Mouse (Mus musculus) kidney, embryonic 16.5 days (tissue): ENCODE results near the gene Hoxb8. TPM values are rescaled to one million over a fixed set of nuclear protein-coding genes. Genes with fewer than 3 reads are reported as not detected.

Experiments used
- ATAC-seq: fragments of 200-750 bp; cut with Nextera tagmentation; 2 replicates; pipeline ENCODE4 v1.8.0; 2017; ENCODE audit warnings: moderate TSS enrichment; ENCODE audit not compliant: low FRiP score, low TSS enrichment
- H3K27ac ChIP-seq: fragments of 300-500 bp; sonication (generic); 2 replicates; pipeline ENCODE4 v1.5.1; 2014; ENCODE audit warnings: low read length
- H3K27me3 ChIP-seq: fragments of 300-500 bp; sonication (generic); 2 replicates; pipeline ENCODE4 v1.6.1; 2014; ENCODE audit warnings: low read length, control low read depth, mixed read lengths; ENCODE audit not compliant: insufficient read depth
- H3K36me3 ChIP-seq: fragments of 300-500 bp; sonication (generic); 2 replicates; pipeline ENCODE4 v1.6.1; 2014; ENCODE audit warnings: low read length, control low read depth, mixed read lengths; ENCODE audit not compliant: insufficient read depth
- H3K4me1 ChIP-seq: fragments of 300-500 bp; sonication (generic); 2 replicates; pipeline ENCODE4 v1.6.1; 2014; ENCODE audit warnings: low read length, control low read depth, mixed read lengths; ENCODE audit not compliant: insufficient read depth
- H3K4me2 ChIP-seq: fragments of 300-500 bp; sonication (generic); replicated peaks from 2 replicates; pipeline ENCODE4 v1.6.1; 2014; ENCODE audit warnings: low read depth, low read length
- H3K4me3 ChIP-seq: fragments of 300-500 bp; sonication (generic); 2 replicates; pipeline ENCODE4 v1.5.1; 2014; ENCODE audit warnings: mild to moderate bottlenecking, low read length
- H3K9ac ChIP-seq: fragments of 300-500 bp; sonication (generic); replicated peaks from 2 replicates; pipeline ENCODE4 v1.6.1; 2014; ENCODE audit warnings: low read length
- H3K9me3 ChIP-seq: fragments of 300-500 bp; sonication (generic); 2 replicates; pipeline ENCODE4 v1.6.1; 2016; ENCODE audit warnings: low read length, control low read depth
- WGBS: fragments of 180-500 bp; shearing (Covaris S2); extraction: QIAGEN DNeasy Blood & Tissue Kit; methylation state at CpG from one replicate; pipeline ENCODE4 v1.1.7; 2014; 5-methylcytosine and 5-hydroxymethylcytosine counted together
- polyA plus RNA-seq: library from polyadenylated mRNA; unstranded; fragments of >200 nt; fragmentation: Nextera tagmentation; extraction: Ambion mirVana; gene quantifications from 2 replicates; pipeline ENCODE4 v1.2.1, GENCODE M21; 2015

Hoxb8 gene
- polyA plus RNA-seq: 9.5 and 12.9 TPM in 2 replicates

GRCm38 (mm10) chr11:96281855-96282570, at the start of gene Hoxb8:
Hoxb8 (plus strand) TSS chr11:96281905.
- H3K4me2 ChIP-seq: peak within 1 kb of the TSS; percentile 90
- H3K4me1 ChIP-seq: peaks cover 36% of the 10 kb centered on the region
- H3K4me3 ChIP-seq: peak within 1 kb of the TSS; percentile 84
- no peaks in the 10 kb centered on the region for H3K27me3 ChIP-seq
- H3K27ac ChIP-seq: peak within 1 kb of the TSS; percentile 100
- WGBS: under 1% methylated on average over 27 of the region's 27 CpGs
- H3K9ac ChIP-seq: peak within 1 kb of the TSS; percentile 99
- no peaks in the 10 kb centered on the region for H3K36me3 ChIP-seq
- no peak for ATAC-seq
- H3K9me3 ChIP-seq: no peaks in the 10 kb centered on the region

GRCm38 (mm10) chr11:96234906-96235305, 46.8 kb upstream of the Hoxb8 start:
- Histone ChIP-seq H3K27ac (no peak overlapping the region), H3K4me2 (no peak overlapping the region), H3K4me1 (no peaks in the 10 kb centered on the region), H3K27me3 (peaks cover 10% of the 10 kb centered on the region; the same call in 1 of the 2 replicates), H3K9me3 (no peaks in the 10 kb centered on the region), H3K9ac (no peak overlapping the region), H3K4me3 (no peak overlapping the region), H3K36me3 (no peaks in the 10 kb centered on the region)
- WGBS: 1% methylated on average over 12 of the region's 12 CpGs
- ATAC-seq: no peak

GRCm38 (mm10) chr11:96240211-96240610, 41.5 kb upstream of the Hoxb8 start:
- no peak for ATAC-seq
- WGBS: 2% methylated on average over 7 of the region's 7 CpGs
- Histone ChIP-seq H3K27ac (no peak overlapping the region), H3K4me2 (no peak overlapping the region), H3K4me1 (0 out of 2 replicates have a peak, but pooled peaks cover 3% of the 10 kb centered on the region), H3K27me3 (peaks cover 3% of the 10 kb centered on the region; the same call in 1 of the 2 replicates), H3K36me3 (no peaks in the 10 kb centered on the region), H3K9ac (no peak overlapping the region), H3K9me3 (no peaks in the 10 kb centered on the region), H3K4me3 (no peak overlapping the region)

DNA sequence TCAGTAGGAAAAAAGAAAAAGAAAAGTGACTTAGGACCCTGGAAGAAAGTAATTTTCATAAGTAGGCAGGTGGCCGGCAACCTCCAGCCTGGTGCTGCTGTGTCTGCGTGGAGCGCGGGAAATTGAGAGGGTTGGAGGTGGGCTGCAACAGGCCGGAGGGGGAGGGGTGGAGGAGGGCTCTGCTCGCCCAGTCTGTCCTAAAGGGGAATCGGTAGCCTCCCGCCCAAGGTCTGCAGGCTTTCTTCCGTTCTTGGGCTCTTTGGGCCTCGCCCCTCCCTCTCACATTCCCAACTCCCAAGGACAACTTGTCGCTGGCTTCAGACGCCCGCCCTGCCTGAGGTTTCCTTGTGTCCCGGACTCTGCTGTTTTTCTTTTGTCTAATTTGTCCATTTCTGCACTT, 30.8 kb upstream of the Hoxb8 start:
- peak overlapping the region; percentile 66 for H3K4me2 ChIP-seq
- no peaks in the 10 kb centered on the region for H3K27me3 ChIP-seq
- WGBS: 0% methylated on average over 14 of the region's 14 CpGs
- H3K9ac ChIP-seq: peak overlapping the region; percentile 97
- H3K9me3 ChIP-seq: no peaks in the 10 kb centered on the region
- peak overlapping the region; percentile 81 for H3K4me3 ChIP-seq
- H3K27ac ChIP-seq: peak overlapping the region; percentile 94
- H3K36me3 ChIP-seq: no peaks in the 10 kb centered on the region
- peak; percentile 89 for ATAC-seq
- H3K4me1 ChIP-seq: peaks cover 31% of the 10 kb centered on the region

DNA sequence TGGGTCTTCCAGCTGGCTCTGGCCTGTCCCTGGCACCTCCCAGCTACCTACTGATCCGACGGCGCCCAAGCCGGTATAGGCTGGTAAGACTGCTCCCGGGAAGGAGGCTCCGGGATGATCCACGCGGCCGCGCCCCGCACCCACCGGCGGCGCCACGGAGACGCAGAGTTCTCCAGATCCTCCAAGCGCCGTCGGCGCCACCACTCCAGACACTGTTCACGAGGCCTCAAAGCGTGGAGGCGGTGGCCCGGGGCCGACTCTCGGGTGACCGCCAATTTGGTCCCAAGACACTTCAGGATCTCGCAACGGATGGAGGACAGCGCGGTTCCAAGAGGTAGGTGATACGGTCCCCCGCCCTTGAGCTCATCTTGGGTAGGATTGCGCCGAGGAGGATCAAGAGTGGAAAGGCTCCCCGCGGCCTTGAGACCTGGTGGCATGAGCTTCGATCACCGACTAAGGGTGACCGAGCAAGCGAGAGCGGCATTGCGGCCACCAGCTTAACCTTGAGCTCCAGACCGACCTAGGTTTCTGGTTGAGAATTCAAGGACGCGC, 30.1 kb upstream of the Hoxb8 start:
- H3K36me3 ChIP-seq: no peaks in the 10 kb centered on the region
- peak overlapping the region; percentile 81 for H3K4me3 ChIP-seq
- H3K9me3 ChIP-seq: no peaks in the 10 kb centered on the region
- H3K27ac ChIP-seq: peak overlapping the region; percentile 94
- H3K4me1 ChIP-seq: peaks cover 37% of the 10 kb centered on the region
- ATAC-seq: peak; percentile 60
- peak overlapping the region; percentile 66 for H3K4me2 ChIP-seq
- H3K9ac ChIP-seq: peak overlapping the region; percentile 97
- WGBS: under 1% methylated on average over 46 of the region's 46 CpGs
- no peaks in the 10 kb centered on the region for H3K27me3 ChIP-seq

- Histone ChIP-seq H3K4me1 (peaks cover 48% of the 10 kb centered on the region), H3K36me3 (no peaks in the 10 kb centered on the region), H3K4me3 (peak overlapping the region; percentile 81), H3K27ac (peak overlapping the region; percentile 94), H3K4me2 (peak overlapping the region; percentile 66), H3K9me3 (no peaks in the 10 kb centered on the region), H3K27me3 (no peaks in the 10 kb centered on the region), H3K9ac (peak overlapping the region; percentile 97)
- ATAC-seq: no peak
- 10% methylated on average over 12 of the region's 12 CpGs for WGBS
Observed at GRCm38 (mm10) chr11:96252541-96253120, 29.1 kb upstream of the Hoxb8 start.

GRCm38 (mm10) chr11:96254221-96254620, 27.5 kb upstream of the Hoxb8 start:
- peak overlapping the region; percentile 66 for H3K4me2 ChIP-seq
- H3K4me3 ChIP-seq: peak overlapping the region; percentile 81
- H3K4me1 ChIP-seq: peaks cover 64% of the 10 kb centered on the region
- peak overlapping the region; percentile 94 for H3K27ac ChIP-seq
- H3K36me3 ChIP-seq: no peaks in the 10 kb centered on the region
- H3K9me3 ChIP-seq: no peaks in the 10 kb centered on the region
- ATAC-seq: no peak
- peak overlapping the region; percentile 97 for H3K9ac ChIP-seq
- H3K27me3 ChIP-seq: no peaks in the 10 kb centered on the region
- 4% methylated on average over 11 of the region's 11 CpGs for WGBS

DNA sequence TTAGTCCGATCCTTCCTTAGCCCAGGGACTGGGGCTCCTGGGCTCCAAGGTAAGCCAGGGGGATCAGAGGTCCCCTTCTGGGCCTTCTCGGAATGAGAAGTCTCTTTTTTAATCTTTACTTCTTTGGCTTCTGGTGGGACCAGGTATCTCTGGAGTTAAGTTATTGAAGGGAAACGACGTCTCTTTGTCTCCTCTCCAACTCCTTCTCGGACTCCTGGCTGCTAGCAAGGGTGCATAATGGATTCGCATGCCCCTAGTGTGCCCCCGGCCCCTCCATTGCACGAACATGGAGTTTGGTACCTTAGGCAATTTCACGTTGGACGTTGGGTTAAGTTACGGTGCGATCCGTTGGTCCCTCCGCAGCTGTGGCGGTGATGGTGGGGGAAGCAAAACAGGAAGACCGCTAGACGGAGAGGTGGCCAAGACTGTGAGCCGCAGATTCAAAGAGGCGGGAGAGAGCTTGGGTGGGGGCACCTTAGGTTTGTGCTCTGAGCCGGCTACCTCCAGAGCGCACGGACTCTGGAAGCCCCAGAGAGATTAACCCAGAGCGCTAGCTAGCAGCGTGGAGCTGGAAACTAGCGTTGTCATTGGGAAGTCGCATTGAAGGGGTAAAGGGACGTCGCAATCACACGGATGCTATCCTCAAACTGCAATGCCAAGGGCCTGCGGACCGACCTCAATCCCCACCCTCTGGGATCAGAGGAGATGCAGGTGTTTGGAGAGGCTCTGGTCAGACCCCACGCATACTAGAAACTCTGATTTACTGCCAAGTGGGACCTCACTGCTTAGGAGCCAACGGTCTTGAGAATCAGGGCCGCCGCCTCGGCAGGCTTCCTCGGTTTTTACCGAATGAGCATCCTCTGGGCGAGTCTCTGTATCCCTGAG, 26.4 kb upstream of the Hoxb8 start:
- Histone ChIP-seq H3K27me3 (no peaks in the 10 kb centered on the region), H3K36me3 (no peaks in the 10 kb centered on the region), H3K9me3 (no peaks in the 10 kb centered on the region), H3K4me3 (peak overlapping the region; percentile 81), H3K9ac (peak overlapping the region; percentile 97), H3K4me2 (peak overlapping the region; percentile 66), H3K27ac (peak overlapping the region; percentile 94), H3K4me1 (peaks cover 72% of the 10 kb centered on the region)
- ATAC-seq: no peak
- WGBS: 9% methylated on average over 39 of the region's 39 CpGs

DNA sequence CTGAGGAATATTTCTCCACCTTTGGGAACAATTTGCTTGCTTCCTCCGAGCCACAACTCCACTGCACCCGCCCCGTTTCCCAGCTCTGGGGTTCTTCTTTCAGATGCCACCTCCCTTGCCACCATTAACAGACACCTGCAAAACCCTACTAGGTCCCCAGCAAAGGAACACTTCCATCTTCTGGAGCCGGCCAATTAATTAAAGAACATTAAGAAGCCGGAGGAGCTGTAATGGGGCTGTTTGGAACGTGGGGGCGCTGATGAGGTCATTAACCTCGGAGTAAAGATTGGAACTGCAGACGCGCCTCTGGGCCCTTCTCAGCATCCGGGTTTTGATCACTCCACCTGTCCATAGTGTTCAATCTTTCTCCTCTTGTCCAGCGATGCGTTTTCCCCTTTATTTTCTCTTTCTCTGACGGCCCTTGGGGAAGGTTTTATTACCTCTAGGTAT, 25.7 kb upstream of the Hoxb8 start:
- H3K36me3 ChIP-seq: no peaks in the 10 kb centered on the region
- peak overlapping the region; percentile 97 for H3K9ac ChIP-seq
- H3K27ac ChIP-seq: peak overlapping the region; percentile 94
- H3K4me2 ChIP-seq: peak overlapping the region; percentile 66
- peak overlapping the region; percentile 81 for H3K4me3 ChIP-seq
- no peak for ATAC-seq
- H3K9me3 ChIP-seq: no peaks in the 10 kb centered on the region
- H3K4me1 ChIP-seq: peaks cover 73% of the 10 kb centered on the region
- H3K27me3 ChIP-seq: no peaks in the 10 kb centered on the region
- WGBS: 18% methylated on average over 14 of the region's 14 CpGs
